Mouse (Mus musculus): ENCODE results near the gene Tnfrsf21. TPM values are rescaled to one million over a fixed set of nuclear protein-coding genes. Genes with fewer than 3 reads are reported as not detected.

The Tnfrsf21 gene
- polyA plus RNA-seq, 1 experiment = 2.6 TPM

DNA sequence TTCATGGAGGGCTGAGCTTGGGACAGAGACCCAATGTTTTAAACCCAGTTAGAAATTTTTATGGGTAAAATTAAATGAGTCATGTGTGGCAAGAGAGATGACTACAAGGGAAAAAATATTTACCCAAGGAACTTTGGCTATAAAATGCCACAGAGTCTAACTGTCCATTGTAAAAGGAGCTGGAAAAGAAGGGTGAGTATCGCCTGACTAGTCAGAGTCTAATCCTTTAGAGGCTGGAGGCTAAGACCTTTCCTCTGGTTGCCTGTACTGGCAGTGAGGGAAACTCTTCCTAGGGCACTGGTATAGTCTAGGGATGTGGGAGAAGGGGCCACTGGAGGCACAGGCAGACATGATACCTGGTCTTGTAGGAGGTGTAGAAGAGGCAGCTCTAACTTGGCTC, 36.4 kb downstream of the Tnfrsf21 start:
- no peak for TF ChIP-seq USF1 (IDR thresholded peaks at IDR 0.05; ENCODE audit: low read depth)
- no peak for TF ChIP-seq REST (IDR thresholded peaks at IDR 0.05; ENCODE audit: insufficient read depth, insufficient read length)
- TF ChIP-seq SRF (IDR thresholded peaks at IDR 0.05; ENCODE audit: control insufficient read depth, insufficient read length, low read depth) = no peak
- no peak for TF ChIP-seq E2F4 (IDR thresholded peaks at IDR 0.05; ENCODE audit: insufficient read depth)
- TF ChIP-seq MYOG (IDR thresholded peaks at IDR 0.05; ENCODE audit: control insufficient read depth in 1 of 3, insufficient read depth in 1 of 3, insufficient read length in 2 of 3, low read depth in 2 of 3) = no peak
- no peak for TF ChIP-seq TCF12 (IDR thresholded peaks at IDR 0.05; ENCODE audit: insufficient read depth, poor library complexity, severe bottlenecking)
- no peak for TF ChIP-seq TCF3 (IDR thresholded peaks at IDR 0.05; ENCODE audit: insufficient read length, low read depth)
- no peak for TF ChIP-seq MAX (IDR thresholded peaks at IDR 0.05; ENCODE audit: low read depth)
- no peak for TF ChIP-seq MYOD1 (IDR thresholded peaks at IDR 0.05; ENCODE audit: control insufficient read depth in 1 of 3, insufficient read length in 2 of 3, low read depth in 2 of 3)
- no peak for TF ChIP-seq POLR2A (IDR thresholded peaks at IDR 0.05; ENCODE audit: insufficient read length, low read depth)
- TF ChIP-seq CEBPB (IDR thresholded peaks at IDR 0.05; ENCODE audit: insufficient read depth, poor library complexity, severe bottlenecking) = no peak
- Histone ChIP-seq H3K4me3 (no peak overlapping the region), H3ac (ENCODE audit: control insufficient read depth, insufficient read length) (no peak overlapping the region), H3K36me3 (ENCODE audit: control insufficient read depth, insufficient read depth) (no peaks in the 10 kb centered on the region), H3K4me2 (ENCODE audit: low read depth) (no peak overlapping the region), H3K79me2 (ENCODE audit: control insufficient read depth, insufficient read depth) (no peaks in the 10 kb centered on the region), H3K27me3 (ENCODE audit: control insufficient read depth, insufficient read depth, insufficient read length) (no peaks in the 10 kb centered on the region)

DNA sequence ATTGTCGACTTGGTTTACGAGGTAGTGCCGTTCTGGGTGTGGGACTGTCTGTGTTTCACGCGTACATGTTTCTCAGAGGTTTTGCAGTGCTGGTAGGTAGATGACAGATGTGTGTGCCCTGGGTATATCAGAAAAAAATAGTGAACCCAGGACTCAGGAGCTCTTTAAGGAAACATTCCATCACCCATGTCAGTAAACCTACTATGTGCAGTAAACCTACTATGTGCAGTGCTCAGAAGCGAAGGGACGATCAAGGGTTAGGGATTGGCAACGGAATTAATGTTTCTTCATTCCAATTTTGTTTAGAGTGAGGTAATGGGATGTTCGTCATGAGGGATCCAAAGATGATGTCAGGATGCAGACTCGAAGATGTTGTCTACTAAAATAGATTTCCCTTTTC, 37.6 kb downstream of the Tnfrsf21 start:
- H3K4me2 ChIP-seq (ENCODE audit: low read depth) = no peak overlapping the region
- no peaks in the 10 kb centered on the region for H3K27me3 ChIP-seq (ENCODE audit: control insufficient read depth, insufficient read depth, insufficient read length)
- TF ChIP-seq SRF (IDR thresholded peaks at IDR 0.05; ENCODE audit: control insufficient read depth, insufficient read length, low read depth) = no peak
- TF ChIP-seq REST (IDR thresholded peaks at IDR 0.05; ENCODE audit: insufficient read depth, insufficient read length) = no peak
- TF ChIP-seq MYOD1 (IDR thresholded peaks at IDR 0.05; ENCODE audit: control insufficient read depth in 1 of 3, insufficient read length in 2 of 3, low read depth in 2 of 3) = no peak
- TF ChIP-seq MYOG (IDR thresholded peaks at IDR 0.05; ENCODE audit: control insufficient read depth in 1 of 3, insufficient read depth in 1 of 3, insufficient read length in 2 of 3, low read depth in 2 of 3) = no peak
- TF ChIP-seq TCF12 (IDR thresholded peaks at IDR 0.05; ENCODE audit: insufficient read depth, poor library complexity, severe bottlenecking) = no peak
- TF ChIP-seq USF1 (IDR thresholded peaks at IDR 0.05; ENCODE audit: low read depth) = no peak
- TF ChIP-seq MAX (IDR thresholded peaks at IDR 0.05; ENCODE audit: low read depth) = no peak
- no peak for TF ChIP-seq TCF3 (IDR thresholded peaks at IDR 0.05; ENCODE audit: insufficient read length, low read depth)
- TF ChIP-seq CEBPB (IDR thresholded peaks at IDR 0.05; ENCODE audit: insufficient read depth, poor library complexity, severe bottlenecking) = no peak
- TF ChIP-seq POLR2A (IDR thresholded peaks at IDR 0.05; ENCODE audit: insufficient read length, low read depth) = no peak
- no peak for TF ChIP-seq POLR2AphosphoS2 (IDR thresholded peaks at IDR 0.05; ENCODE audit: insufficient read length, low read depth)
- no peak for TF ChIP-seq E2F4 (IDR thresholded peaks at IDR 0.05; ENCODE audit: insufficient read depth)
- H3K4me3 ChIP-seq = no peak overlapping the region
- no peaks in the 10 kb centered on the region for H3K36me3 ChIP-seq (ENCODE audit: control insufficient read depth, insufficient read depth)
- H3ac ChIP-seq (ENCODE audit: control insufficient read depth, insufficient read length) = no peak overlapping the region
- H3K79me2 ChIP-seq (ENCODE audit: control insufficient read depth, insufficient read depth) = no peaks in the 10 kb centered on the region

DNA sequence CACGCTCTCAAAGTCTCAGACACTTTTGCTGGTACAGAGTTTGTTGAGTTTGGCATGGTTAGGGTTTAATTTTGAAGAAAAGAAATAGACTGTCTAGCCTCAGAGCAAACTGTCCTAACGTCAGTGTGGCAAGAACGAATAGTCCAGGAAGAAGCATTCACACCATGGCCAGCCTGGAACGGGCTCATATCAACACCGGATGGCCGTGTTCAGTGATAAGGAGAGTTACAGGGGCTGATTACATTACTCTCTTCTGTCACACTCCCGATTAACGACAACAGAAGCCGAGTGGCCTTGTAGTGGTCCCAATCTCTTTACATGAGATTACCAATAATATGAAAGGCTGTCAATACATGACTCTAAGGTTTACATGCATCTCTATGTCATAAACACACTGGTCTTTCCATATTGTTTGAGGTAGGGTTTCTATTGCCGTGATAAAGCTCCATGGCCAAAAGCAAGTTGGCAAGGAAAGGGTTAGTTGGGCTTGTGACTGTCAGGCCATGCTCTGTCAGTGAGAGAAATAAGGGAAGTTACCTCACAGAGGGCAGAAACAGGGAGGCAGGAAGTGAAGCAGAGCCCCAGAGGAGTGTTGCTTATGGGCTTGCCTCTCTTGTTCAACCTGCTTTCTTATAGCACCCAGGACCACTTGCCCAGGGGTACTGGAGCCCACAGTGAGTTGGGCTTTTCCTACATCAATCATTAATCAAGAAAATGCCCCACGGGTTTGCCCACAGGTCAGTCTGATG, 42.1 kb downstream of the Tnfrsf21 start:
- H3ac ChIP-seq (ENCODE audit: control insufficient read depth, insufficient read length) = no peak overlapping the region
- H3K4me2 ChIP-seq (ENCODE audit: low read depth) = no peak overlapping the region
- H3K4me3 ChIP-seq = no peak overlapping the region
- TF ChIP-seq REST (IDR thresholded peaks at IDR 0.05; ENCODE audit: insufficient read depth, insufficient read length) (no peak), TCF3 (IDR thresholded peaks at IDR 0.05; ENCODE audit: insufficient read length, low read depth) (no peak), CEBPB (IDR thresholded peaks at IDR 0.05; ENCODE audit: insufficient read depth, poor library complexity, severe bottlenecking) (no peak), E2F4 (IDR thresholded peaks at IDR 0.05; ENCODE audit: insufficient read depth) (no peak), POLR2A (IDR thresholded peaks at IDR 0.05; ENCODE audit: insufficient read length, low read depth) (no peak), USF1 (IDR thresholded peaks at IDR 0.05; ENCODE audit: low read depth) (no peak), MAX (IDR thresholded peaks at IDR 0.05; ENCODE audit: low read depth) (no peak), MYOG (IDR thresholded peaks at IDR 0.05; ENCODE audit: control insufficient read depth in 1 of 3, insufficient read depth in 1 of 3, insufficient read length in 2 of 3, low read depth in 2 of 3) (no peak), MYOD1 (IDR thresholded peaks at IDR 0.05; ENCODE audit: control insufficient read depth in 1 of 3, insufficient read length in 2 of 3, low read depth in 2 of 3) (no peak), TCF12 (IDR thresholded peaks at IDR 0.05; ENCODE audit: insufficient read depth, poor library complexity, severe bottlenecking) (no peak), SRF (IDR thresholded peaks at IDR 0.05; ENCODE audit: control insufficient read depth, insufficient read length, low read depth) (no peak), POLR2AphosphoS2 (IDR thresholded peaks at IDR 0.05; ENCODE audit: insufficient read length, low read depth) (no peak)
- H3K27me3 ChIP-seq (ENCODE audit: control insufficient read depth, insufficient read depth, insufficient read length) = no peaks in the 10 kb centered on the region
- no peaks in the 10 kb centered on the region for H3K36me3 ChIP-seq (ENCODE audit: control insufficient read depth, insufficient read depth)
- no peaks in the 10 kb centered on the region for H3K79me2 ChIP-seq (ENCODE audit: control insufficient read depth, insufficient read depth)

DNA sequence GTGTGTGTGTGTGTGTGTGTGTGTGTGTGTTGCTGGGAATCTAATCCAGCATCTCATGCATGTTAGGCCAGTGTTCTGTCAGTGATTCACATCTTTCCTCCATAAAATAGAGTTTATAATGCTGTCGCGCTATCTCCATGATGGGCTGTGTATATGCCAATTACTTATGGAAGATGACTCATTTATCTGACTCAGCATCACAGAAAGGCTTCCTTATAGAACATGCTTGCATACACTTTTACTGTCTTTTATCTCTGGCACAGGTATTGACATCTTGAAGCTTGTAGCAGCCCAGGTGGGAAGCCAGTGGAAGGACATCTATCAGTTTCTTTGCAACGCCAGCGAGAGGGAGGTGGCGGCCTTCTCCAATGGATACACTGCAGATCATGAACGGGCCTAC, 48.4 kb downstream of the Tnfrsf21 start:
- H3ac ChIP-seq (ENCODE audit: control insufficient read depth, insufficient read length) = no peak overlapping the region
- no peak overlapping the region for H3K4me3 ChIP-seq
- TF ChIP-seq MYOG (IDR thresholded peaks at IDR 0.05; ENCODE audit: control insufficient read depth in 1 of 3, insufficient read depth in 1 of 3, insufficient read length in 2 of 3, low read depth in 2 of 3) (no peak), MYOD1 (IDR thresholded peaks at IDR 0.05; ENCODE audit: control insufficient read depth in 1 of 3, insufficient read length in 2 of 3, low read depth in 2 of 3) (no peak), CEBPB (IDR thresholded peaks at IDR 0.05; ENCODE audit: insufficient read depth, poor library complexity, severe bottlenecking) (no peak), TCF12 (IDR thresholded peaks at IDR 0.05; ENCODE audit: insufficient read depth, poor library complexity, severe bottlenecking) (no peak), TCF3 (IDR thresholded peaks at IDR 0.05; ENCODE audit: insufficient read length, low read depth) (no peak), POLR2AphosphoS2 (IDR thresholded peaks at IDR 0.05; ENCODE audit: insufficient read length, low read depth) (no peak), POLR2A (IDR thresholded peaks at IDR 0.05; ENCODE audit: insufficient read length, low read depth) (no peak), USF1 (IDR thresholded peaks at IDR 0.05; ENCODE audit: low read depth) (no peak), E2F4 (IDR thresholded peaks at IDR 0.05; ENCODE audit: insufficient read depth) (no peak), SRF (IDR thresholded peaks at IDR 0.05; ENCODE audit: control insufficient read depth, insufficient read length, low read depth) (no peak), REST (IDR thresholded peaks at IDR 0.05; ENCODE audit: insufficient read depth, insufficient read length) (no peak), MAX (IDR thresholded peaks at IDR 0.05; ENCODE audit: low read depth) (no peak)
- no peaks in the 10 kb centered on the region for H3K79me2 ChIP-seq (ENCODE audit: control insufficient read depth, insufficient read depth)
- H3K36me3 ChIP-seq (ENCODE audit: control insufficient read depth, insufficient read depth) = no peaks in the 10 kb centered on the region
- no peak overlapping the region for H3K4me2 ChIP-seq (ENCODE audit: low read depth)
- no peaks in the 10 kb centered on the region for H3K27me3 ChIP-seq (ENCODE audit: control insufficient read depth, insufficient read depth, insufficient read length)

Measured in myocyte (in vitro differentiated cells).